Mouse (Mus musculus): ENCODE data around the gene Sema3d.

Sema3d gene

DNA sequence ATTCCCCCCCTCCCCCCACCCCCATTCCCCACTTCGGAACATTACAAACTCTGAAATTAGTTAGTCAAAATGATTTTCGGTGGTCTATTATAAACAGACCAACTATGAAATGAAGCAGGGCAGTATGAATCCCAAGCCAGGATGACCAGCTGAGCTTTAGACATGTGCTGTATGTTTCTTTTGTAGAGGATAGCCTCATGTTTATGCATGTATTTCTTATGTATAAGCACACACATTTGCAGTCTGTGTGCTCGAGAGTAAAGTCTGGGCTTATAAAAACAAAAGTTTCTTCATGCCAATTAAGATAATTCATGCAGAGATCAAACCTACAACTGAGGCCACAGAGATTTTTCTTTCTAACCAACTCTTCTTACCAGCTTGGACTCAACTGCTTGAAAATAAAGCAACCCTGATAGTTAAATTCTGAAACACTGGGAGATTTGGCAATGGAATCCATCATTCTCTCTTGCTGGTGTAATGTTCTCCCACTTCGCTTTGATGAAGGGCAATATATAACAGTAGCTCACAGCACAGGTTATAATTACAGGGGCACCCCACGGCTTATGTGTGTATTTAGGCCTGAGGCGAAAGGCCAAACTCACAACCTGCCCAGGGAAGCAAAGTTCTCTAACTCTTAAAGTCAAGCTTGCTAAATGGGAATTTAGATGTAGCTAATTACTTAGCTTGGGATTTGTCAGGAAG lies 115.2 kb downstream of the Sema3d start:
- no peak for DNase-seq (ENCODE audit: low read depth in 2 of 2, low spot score in 2 of 2)

DNA sequence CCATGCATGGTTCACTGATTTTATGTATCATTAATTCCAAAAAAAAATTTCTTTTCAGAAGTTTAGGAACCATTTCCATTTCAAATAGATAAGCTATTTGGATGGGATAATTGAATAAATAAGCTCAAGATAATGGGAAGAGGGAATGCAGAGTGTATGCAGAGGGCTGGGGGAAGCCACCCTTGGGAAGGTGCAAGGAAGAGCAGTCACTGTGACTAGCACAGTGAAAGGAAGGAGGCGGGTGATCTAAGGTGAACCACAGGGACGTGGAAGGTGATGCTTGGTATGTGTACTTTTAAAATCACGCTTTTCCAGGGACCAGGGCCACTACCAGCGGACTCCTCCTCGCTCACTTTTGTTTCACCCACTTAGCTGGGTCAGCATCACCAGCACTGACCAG lies 115.9 kb downstream of the Sema3d start:
- DNase-seq (ENCODE audit: low read depth in 2 of 2, low spot score in 2 of 2) = no peak

DNA sequence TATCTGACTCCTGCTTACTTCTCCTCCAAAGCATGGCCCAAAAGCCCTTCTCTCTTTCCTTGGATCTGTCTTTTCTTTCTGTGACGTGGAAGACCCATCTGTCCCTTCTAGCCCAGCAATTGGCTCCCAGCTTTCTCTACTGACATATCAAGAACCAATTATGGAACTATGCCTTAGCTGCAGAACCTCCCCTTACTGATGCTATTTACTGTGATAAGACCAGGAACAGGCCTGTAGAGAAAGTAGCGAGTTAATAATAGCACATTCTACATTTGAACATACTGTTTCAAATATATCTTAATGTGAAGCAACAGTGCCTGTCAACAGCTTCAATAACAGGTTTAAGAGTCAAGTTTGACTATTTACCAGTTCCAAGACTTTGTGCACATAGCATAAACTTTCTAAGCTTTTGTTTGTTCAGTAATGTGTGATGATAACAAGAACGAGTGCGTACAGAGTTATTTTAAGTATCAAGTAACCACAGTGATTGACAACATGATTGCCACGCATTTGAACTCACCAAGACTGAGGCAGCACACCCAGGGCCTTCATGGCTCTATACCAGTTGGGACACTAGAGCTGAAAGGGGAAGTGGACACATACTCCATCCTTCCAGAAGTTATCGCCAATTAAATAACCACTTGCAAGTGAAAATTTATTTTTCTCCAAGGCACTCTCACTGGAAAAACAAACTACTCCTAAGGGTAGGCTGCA lies 116.8 kb downstream of the Sema3d start:
- DNase-seq (ENCODE audit: low read depth in 2 of 2, low spot score in 2 of 2) = no peak

DNA sequence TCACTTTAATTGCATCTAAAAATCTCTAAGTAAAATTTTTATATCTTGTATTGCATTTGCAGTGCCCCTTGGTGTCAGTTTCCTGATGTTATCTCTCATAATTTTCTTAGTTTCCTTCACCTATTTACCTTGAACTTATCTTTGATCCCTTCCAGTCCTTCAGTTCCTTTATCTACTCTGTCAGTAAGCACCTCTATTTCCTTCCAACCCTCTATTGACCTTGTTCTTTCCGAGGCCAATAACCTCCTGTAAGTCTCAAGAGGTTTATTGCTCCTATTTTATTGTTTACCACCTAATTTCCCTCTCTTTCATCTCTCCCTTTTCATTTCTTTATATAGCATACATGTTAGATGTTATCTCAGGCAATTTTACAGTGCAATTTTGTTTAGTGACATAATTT lies 129.3 kb downstream of the Sema3d start:
- no peak for DNase-seq (ENCODE audit: low read depth in 2 of 2, low spot score in 2 of 2)

DNA sequence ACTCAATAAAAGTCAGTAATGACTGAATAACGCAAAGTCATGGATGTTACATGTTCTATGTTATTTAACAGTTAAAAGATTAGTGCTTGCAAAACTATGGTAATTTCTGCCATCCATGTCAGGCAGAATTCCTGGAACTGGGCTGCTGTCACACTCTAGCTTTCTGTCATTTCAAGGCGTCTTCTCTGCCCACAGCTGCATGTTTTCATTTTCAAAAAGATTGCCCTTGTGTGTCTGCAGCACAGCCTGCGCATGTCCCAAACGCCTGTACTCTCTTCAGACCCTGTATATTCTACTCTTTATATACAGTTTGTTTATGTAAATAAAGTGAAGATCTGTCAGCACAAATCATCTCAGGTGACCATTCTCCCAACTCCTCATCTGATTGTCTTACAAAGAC lies 132.1 kb downstream of the Sema3d start:
- DNase-seq (ENCODE audit: low read depth in 2 of 2, low spot score in 2 of 2) = no peak

DNA sequence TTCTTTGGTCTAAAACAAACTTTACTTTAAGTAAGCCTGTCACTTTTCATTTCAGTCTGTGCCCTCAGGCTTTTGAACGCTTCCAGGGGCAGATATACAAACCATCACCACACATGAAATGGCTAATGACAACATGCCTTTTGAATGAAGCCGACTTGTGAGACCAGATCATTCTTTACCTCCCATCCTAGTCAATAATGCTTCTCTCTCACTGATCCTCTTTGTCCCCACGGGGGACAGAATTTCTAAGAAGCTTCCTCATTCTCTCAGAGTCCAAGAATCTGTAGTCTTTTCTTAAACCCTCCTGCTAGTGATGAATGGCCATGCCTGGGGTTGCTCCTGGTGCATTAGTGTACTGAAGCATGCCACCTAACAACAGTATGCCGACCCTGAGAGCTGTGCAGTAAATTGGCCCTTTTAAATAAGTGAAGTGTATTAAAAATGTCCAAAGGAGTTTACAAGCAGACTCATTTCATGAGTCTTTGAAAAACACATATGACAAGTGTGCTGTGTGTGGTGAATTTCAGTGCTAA lies 142.1 kb downstream of the Sema3d start:
- no peak for DNase-seq (ENCODE audit: low read depth in 2 of 2, low spot score in 2 of 2)

DNA sequence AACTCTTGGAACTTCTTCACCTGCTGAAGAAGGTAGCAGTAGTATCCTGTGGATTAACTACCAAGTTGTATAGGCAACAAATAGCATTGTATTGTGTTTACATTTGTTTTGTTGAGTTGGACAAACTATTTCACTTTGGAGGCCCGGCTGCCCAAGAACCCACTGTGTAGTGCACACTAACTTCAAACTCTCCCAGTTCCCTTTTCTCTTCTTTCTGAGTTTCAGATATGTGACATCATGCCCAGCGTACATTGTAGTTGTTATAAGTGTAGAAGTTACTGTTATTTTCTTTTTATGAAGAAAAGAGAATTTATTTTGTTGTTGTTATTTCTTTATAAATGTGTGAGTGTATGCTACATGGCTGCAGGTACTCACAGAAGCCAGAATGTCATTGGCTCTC lies 145.4 kb downstream of the Sema3d start:
- DNase-seq (ENCODE audit: low read depth in 2 of 2, low spot score in 2 of 2) = no peak

DNA sequence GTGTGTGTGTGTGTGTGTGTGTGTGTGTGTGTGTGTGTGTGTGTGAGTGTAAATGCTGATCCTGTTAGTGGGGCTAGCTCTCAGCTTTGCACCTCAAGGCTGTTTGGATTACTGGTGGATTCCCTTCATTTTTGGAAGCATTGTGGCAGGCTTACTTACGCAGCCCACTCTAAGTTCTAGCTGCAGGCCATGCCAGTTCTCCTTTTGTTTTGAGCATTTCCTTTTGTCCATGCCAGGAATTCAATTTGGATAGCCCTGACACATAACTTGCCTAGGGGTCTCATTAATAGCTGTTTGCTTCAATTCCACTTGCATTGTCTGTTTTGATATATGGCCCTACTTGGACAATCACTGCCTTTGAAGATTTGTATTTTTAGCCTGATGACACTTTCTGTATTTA lies 146.6 kb downstream of the Sema3d start:
- no peak for DNase-seq (ENCODE audit: low read depth in 2 of 2, low spot score in 2 of 2)

DNA sequence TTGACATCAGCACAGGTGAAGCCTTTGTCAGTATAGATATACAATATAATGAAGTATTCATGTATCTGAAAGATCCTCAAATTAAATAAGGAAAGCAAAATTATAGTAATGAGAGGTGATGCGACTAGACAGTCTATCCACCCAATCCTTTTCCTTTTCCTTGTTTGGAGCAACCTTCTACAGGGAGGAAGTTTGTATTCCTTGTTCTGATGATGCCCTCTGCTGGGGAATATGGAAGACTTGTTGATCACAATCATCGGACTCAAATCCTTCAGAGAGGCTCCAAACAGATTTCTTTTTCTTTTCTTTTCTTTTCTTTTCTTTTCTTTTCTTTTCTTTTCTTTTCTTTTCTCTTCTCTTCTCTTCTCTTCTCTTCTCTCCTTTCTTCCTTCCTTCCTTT lies 158.1 kb downstream of the Sema3d start:
- no peak for DNase-seq (ENCODE audit: low read depth in 2 of 2, low spot score in 2 of 2)

DNA sequence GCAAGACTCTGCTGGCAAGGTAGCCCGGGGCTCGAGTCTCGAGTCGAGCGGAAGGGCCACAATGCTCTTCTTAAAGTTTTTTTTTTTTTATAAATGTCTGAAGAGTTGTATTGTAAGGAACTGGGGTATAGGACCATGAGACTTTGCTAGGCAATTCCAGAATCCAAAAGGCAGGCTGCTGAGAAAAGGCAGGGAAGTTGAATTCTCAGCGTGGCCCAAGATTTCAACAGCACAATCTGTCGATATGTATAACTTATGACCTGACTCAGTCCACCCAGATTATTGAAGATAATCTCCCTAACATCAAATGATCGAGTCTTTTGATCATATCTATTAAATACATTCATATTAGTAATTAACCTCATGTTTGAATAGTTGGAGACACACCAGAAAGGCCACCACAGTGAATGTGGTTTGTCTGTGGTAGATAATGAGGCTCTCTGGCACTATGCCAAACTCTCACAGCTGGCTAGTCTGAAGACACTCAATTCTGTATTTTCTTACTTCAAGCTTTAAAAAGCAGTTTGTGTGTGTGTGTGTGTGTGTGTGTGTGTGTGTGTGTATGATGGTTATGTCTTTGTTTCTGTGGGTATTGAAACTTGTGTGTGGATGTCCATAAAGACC lies 166.0 kb downstream of the Sema3d start:
- no peak for DNase-seq (ENCODE audit: low read depth in 2 of 2, low spot score in 2 of 2)

DNA sequence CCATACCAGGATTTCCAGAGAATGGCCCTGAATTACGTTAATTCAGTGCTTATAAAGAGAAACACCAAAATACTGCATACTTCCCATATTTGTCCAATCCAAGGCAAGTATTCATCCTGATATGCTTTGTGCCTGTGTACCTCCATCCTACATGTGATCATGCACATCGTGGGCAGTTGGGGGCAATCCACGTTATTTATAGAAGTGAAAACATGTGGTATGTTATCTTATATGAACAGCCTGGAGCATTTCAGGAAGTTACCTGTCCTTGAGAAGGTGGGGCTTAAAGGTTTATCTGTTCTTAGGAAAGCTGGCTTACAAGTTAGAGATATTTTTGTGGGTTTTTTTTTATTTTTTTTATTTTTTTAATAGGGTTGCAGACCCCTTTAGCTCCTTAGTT lies 172.2 kb downstream of the Sema3d start:
- no peak for DNase-seq (ENCODE audit: low read depth in 2 of 2, low spot score in 2 of 2)

DNA sequence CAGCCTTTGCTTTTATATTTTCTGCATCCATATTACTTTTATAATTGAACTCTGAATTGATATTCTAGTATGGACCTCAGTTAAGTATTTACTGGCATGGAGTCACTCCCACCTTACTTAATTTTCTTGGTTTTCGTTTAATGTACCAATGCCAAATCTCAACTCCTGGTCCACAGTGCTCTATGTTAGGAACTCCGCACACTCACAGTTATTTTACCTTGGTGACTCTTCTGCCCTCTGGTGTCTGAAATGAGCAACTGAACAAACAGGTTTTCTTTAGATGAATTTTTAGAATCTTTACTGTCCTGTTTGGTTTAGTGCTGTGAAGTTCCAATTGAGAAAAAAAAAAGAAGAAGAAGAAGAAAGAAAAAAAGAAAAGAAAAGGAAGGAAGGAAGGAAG lies 174.7 kb downstream of the Sema3d start:
- DNase-seq (ENCODE audit: low read depth in 2 of 2, low spot score in 2 of 2) = no peak

DNA sequence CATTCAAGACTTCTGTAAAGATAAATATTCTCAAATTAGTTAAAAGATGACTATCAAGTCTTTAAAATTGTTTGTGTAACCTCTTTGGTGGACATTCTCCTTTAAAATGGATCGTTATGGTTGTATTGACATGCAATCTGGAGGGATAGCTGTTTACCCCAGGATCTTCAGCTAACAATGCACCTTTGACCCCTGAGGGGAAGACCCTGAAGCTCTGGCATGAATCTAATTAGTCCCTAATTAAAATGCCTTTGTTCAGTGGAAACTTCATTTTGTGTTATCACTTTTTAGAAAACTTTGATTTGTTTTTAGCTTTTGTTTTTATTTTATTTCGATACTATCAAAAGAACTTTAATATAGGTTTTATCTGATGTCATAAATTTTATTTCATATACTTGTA lies 178.6 kb downstream of the Sema3d start:
- no peak for DNase-seq (ENCODE audit: low read depth in 2 of 2, low spot score in 2 of 2)

DNA sequence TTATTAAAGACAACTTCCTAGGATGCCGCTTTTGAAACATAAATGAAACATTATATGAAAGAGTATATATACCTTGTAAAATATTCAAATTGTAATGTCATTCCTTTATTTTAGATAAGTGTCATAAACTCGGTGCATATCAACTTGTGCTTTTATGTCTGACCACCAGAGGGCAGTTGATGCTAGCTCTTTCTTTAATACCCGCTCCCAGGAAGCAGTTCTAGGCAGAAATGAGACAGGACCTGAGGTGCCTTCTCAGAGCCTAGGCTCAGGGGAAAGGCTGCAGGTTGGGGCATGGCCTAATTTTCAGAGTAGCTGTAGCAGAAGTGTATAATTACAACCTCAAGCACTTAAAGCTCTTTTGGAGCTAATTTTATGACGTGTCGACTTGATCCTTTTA lies 179.0 kb downstream of the Sema3d start:
- no peak for DNase-seq (ENCODE audit: low read depth in 2 of 2, low spot score in 2 of 2)

DNA sequence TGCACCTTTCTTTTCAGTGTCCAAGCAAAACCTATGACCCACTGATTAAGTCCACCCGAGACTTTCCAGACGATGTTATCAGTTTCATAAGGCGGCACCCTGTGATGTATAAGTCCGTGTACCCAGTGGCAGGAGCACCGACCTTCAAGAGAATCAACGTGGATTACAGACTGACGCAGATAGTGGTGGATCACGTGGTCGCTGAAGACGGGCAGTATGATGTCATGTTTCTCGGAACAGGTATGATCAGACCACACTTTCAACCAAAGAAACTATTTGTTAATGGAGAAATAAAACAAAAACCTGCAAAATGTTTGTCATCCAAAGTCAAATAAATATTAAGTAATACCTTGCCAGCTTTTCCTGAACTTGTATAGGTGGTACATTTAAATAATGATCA lies 179.9 kb downstream of the Sema3d start:
- no peak for DNase-seq (ENCODE audit: low read depth in 2 of 2, low spot score in 2 of 2)

DNA sequence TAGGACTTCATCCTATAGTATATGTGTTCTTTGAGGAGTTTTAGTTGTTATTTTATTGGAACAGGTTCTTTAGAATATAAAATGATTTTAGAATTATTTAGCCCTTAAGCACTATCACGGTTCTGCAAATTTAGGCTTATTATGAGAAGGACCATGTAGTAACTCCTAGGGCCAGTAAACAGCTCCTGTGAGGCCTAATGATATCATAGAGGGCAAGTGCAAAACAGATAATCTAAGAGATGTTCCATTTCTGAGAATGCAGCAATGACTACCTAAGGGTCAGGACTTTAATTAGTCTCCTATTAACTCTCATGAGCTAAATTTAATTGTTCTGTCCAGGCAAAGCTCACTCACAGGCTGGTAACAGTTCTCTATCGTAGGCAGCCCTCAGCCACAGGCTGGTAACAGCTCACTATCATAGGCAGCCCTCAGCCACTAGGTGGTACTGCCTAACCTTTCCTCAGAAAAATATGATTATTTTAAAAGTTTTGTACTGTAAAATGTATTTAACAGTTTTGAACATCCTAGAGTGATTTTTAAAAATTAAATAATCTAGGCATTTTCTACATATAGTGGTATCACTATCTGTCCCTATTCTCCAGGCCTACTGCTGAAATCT lies 181.5 kb downstream of the Sema3d start:
- no peak for DNase-seq (ENCODE audit: low read depth in 2 of 2, low spot score in 2 of 2)

DNA sequence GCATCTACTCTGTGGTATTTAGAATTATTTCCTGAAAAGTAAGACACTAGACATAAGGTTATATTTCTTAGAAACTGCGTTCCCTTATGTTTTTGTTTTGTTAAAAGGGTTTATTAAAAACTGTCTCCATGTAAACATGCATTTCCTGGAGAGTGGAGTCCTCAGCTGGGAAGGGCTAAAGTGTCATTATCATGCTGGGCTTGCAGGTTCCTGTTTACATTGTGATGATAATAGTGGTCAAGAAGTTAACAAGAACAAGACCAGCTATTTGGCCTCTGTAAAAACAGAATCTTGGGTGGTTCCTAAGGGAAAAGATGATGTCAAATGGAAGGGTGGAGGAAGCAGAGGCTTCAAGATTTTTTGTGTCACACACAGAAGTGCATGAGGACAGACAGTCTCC lies 183.4 kb downstream of the Sema3d start:
- no peak for DNase-seq (ENCODE audit: low read depth in 2 of 2, low spot score in 2 of 2)

DNA sequence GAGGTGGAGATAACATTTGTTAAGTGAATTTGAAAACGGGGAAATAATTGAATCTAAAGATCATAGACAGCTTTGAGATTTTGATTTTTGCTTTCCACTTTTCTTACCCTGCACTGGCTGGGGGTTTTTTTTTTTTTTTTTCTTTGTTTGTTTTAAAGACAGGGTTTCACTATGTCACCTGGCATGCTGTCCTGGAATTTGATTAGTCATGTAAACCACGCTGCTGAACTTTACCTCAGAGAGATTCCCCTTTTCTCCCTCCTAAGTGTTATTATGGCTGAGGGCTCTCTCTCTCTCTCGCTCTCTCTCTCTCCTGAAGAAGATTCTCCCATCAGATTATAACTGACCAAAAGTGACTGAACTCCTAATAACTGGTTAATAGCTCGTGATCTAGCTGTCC lies 191.4 kb downstream of the Sema3d start:
- DNase-seq (ENCODE audit: low read depth in 2 of 2, low spot score in 2 of 2) = no peak

DNA sequence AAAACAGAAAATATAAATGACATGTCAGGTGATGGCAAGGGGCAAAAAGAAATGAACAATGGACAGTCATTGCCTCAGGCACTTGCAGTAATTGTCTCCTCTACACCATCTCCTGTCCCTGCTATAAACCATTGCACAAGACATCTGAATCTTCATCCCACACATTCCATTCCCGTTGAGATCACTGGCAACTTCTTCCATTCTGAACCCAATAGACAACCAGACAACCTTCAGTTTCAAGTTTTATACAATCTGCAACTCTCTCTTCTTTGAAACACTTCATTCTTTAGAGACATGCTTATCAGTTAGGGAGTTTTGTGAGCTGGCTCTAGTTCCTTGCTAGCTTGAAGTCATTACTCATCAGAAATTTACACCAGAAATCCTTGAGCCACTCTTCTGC lies 192.1 kb downstream of the Sema3d start:
- no peak for DNase-seq (ENCODE audit: low read depth in 2 of 2, low spot score in 2 of 2)

DNA sequence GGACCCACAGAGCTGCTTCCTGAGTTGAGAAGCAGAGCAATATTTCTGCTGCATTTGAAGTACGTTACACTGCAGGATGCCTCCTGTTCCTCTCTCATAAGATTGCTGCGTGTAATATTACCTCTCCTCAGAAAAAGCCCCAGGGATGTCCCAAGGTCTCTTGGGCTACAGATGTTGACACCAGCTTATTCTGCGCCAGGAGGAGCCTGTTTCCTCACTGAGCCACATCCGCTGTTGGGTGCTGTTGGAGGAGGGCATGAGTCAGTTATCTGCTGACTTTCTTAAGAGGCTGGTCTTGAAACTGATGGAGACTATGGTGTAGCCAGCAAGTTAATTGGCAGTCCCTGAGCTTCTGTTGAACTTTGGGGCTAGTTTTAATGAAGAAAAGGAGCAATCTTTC lies 196.6 kb downstream of the Sema3d start:
- DNase-seq (ENCODE audit: low read depth in 2 of 2, low spot score in 2 of 2) = no peak

DNA sequence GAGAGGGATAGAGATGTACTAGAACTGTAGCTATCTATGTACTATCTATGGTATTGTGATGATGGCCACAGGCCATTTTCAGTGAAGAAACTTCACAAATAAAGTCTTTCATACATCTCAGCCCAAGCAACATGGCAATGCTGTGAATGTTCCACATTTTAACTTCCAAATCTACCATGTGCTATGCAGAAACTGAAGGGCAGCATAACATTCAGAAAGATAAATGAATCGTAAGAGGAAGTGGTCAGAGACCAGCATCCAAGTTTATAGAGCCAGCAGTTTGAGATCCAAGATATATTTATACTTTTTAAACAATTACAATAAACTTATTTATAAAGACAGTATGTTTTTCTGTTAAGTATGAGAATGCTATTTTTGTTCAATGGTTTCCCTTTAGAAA lies 199.4 kb downstream of the Sema3d start:
- no peak for DNase-seq (ENCODE audit: low read depth in 2 of 2, low spot score in 2 of 2)

DNA sequence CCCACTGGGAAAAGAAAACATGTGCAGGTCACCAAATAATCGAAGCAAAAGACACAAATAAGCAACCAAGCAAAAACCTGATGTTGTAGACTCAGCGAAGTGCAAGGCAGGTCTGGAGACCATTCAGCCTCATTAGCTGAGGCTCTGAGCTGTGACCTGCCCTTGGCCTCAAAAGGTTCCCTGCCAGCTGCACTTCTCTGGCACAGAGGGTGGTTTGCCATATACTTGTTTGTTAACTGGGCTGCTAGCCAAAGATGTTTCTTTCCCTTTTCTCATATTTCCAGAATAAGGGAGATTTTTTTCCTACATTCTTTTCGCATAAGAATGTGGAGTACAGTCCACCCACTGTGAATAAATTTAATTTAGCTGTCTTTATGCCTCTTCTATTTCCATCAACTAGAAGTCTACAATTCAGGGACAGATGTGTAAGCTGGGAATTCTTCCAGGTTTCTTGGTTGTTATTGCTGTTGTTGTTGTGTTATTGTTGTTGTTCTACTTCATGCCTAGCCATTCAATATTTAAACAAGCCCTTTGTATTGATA lies 200.2 kb downstream of the Sema3d start:
- no peak for DNase-seq (ENCODE audit: low read depth in 2 of 2, low spot score in 2 of 2)

Measured in CD8-positive naive resting alpha-beta T cell, adult 2 months (primary cell).